7 mouse cellular contexts compared by ENCODE assay signal in genomic region chr5:140217900-140218299, GRCm38 (mm10).
A peak's percentile ranks its signal among the peaks of the same experiment; 100 is the strongest.
DNase-seq lines count a peak whose midpoint lies in the region; ATAC-seq lines count a peak whose summit lies in the region.

No protein-coding gene starts in this region.

- no peaks in the 10 kb centered on the region for H3K9me3 ChIP-seq in kidney, embryonic 14.5 days (ENCODE audit: control insufficient read depth, low read length)

- 29% methylated on average over 2 of the region's 2 CpGs for WGBS in kidney, embryonic 14.5 days

- peak; percentile 56 for DNase-seq in kidney, postnatal 14 days
- DNase-seq in WW6 (ENCODE audit: low read depth, low spot score), result peak; percentile 36
- peak; percentile 56 to 61 for DNase-seq in cerebellum, postnatal 10 days
- DNase-seq in ovary, adult 18-20 months (ENCODE audit: low spot score), result peak; percentile 31
- DNase-seq in layer of hippocampus, adult 9-10 months (ENCODE audit: low spot score), result no peak
- DNase-seq in right cerebral cortex, adult 2 months (ENCODE audit: low spot score in 2 of 2), result no peak

- no peak overlapping the region for H3K9ac ChIP-seq in kidney, embryonic 14.5 days (ENCODE audit: low read depth, low read length)

- no peak overlapping the region for H3K4me3 ChIP-seq in kidney, embryonic 14.5 days (ENCODE audit: low read length)

- H3K4me1 ChIP-seq in kidney, embryonic 14.5 days (ENCODE audit: control insufficient read depth, insufficient read depth, low read length), result no peaks in the 10 kb centered on the region

- H3K36me3 ChIP-seq in kidney, embryonic 14.5 days (ENCODE audit: control insufficient read depth, insufficient read depth, low read length), result no peaks in the 10 kb centered on the region

- H3K4me2 ChIP-seq in kidney, embryonic 14.5 days (replicated peaks; ENCODE audit: low read depth, low read length), result no peak overlapping the region

- no peaks in the 10 kb centered on the region for H3K27me3 ChIP-seq in kidney, embryonic 14.5 days (ENCODE audit: control insufficient read depth, insufficient read depth, low read length)

- no peak overlapping the region for H3K27ac ChIP-seq in kidney, embryonic 14.5 days (ENCODE audit: low read depth, low read length)

- no peak for ATAC-seq in kidney, embryonic 14.5 days (ENCODE audit: low FRiP score, low TSS enrichment)

Comparison
In these comparisons a context has a peak if more than half of its experiments do, and no peak if none do; other contexts are left out.
1. DNase-seq: peak in kidney, postnatal 14 days (single experiment), WW6 (single experiment), cerebellum, postnatal 10 days (2 of 2) and ovary, adult 18-20 months (single experiment); none in layer of hippocampus, adult 9-10 months (single experiment) and right cerebral cortex, adult 2 months (0 of 2).